Mouse (Mus musculus) heart, postnatal 25 days (tissue): ENCODE measurements around the gene Adcy2. TPM values are rescaled to one million over a fixed set of nuclear protein-coding genes. Genes with fewer than 3 reads are reported as not detected.

Source experiments
- DNase-seq: peaks from one replicate; pipeline ENCODE4 v3.0.0; 2022; ENCODE audit warnings: low spot score
- intact Hi-C: fragments of 180-260 bp; cut with DNase I; formaldehyde crosslinking; loops from one replicate; pipeline ENCODE4 v1.15.1; 2025
- total RNA-seq, 2 experiments: library from RNA; stranded (reverse); gene quantifications; 2 replicates each; pipeline ENCODE4 v1.2.3; 2021

Gene Adcy2
- total RNA-seq, 2 experiments from 2014 or later, result 0.42 to 0.44 TPM

DNA sequence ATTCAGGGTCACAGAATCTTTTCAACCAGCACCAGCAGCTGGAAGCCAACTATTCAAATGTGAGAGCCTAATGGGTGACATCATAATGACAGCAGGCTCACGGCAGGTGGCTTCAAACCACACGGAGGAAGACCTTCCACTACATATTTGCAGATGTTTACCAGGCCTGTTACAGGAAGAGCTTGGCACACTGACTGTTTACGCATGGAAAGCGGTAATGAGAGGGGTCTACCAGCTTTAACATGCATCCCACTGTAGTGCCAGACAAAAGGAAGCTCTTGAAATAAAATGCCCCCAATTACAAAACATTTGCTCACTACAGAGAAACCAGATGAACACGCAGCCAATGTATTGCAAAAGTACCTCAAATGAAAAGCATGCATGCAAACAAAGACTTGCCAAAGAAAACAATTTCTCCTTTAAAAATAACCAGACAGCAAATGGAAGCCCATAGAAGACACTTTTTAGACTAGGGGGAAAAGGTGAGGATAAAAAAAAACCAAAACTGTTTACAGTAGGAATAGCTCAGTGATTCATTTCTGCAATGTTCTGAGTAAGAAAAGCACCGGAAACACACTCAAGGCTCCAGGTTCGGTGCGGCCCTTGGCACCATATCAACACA, 163.8 kb downstream of the Adcy2 start:
- intact Hi-C loops, result no loop called here
- no peak for DNase-seq

- no peak for DNase-seq
- intact Hi-C loops, result no loop called here
These were observed 167.2 kb downstream of the Adcy2 start for GRCm38 (mm10) chr13:68832141-68832540.

DNA sequence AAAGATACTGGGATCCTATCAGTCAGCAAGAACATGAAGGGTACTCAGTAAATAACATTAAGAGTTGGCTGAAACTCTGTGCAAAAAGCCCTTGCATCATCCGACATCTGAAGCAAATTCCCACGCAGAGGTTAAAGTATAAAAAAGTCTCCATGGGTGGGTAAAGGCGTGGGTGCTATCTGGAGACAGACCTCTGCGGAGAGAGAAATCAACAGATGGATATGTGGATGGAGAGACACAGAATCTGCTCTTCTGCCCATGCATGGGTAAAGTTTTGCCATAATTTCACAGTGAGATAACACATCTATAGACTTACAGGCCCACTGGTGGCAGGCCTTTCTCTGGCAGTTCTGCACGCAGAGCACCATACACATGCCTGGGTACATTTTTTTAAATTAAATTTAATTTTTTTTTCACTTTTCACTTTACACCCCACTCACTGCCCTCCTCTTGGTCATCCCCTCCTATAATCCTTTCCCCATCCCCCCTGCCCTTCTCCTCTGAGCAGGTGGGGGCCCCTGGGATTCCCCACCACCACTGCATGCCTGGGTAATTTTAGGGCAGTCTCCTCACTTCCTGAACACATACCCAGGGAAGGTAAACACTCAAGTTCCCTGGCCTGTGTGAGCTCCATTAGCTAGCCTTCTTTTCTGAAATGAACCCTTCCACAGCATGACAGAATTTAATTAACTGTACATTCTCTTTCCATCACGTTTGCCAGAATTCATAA, 169.1 kb downstream of the Adcy2 start:
- intact Hi-C loops, result no loop called here
- no peak for DNase-seq

- no peak for DNase-seq
These were observed 170.9 kb downstream of the Adcy2 start for GRCm38 (mm10) chr13:68828441-68828840.

GRCm38 (mm10) chr13:68826461-68826860, 172.9 kb downstream of the Adcy2 start:
- intact Hi-C loops, result no loop called here
- DNase-seq, result no peak

More at GRCm38 (mm10) chr13:68828441-68828840, 170.9 kb downstream of the Adcy2 start:
- intact Hi-C loops, result no loop called here

DNA sequence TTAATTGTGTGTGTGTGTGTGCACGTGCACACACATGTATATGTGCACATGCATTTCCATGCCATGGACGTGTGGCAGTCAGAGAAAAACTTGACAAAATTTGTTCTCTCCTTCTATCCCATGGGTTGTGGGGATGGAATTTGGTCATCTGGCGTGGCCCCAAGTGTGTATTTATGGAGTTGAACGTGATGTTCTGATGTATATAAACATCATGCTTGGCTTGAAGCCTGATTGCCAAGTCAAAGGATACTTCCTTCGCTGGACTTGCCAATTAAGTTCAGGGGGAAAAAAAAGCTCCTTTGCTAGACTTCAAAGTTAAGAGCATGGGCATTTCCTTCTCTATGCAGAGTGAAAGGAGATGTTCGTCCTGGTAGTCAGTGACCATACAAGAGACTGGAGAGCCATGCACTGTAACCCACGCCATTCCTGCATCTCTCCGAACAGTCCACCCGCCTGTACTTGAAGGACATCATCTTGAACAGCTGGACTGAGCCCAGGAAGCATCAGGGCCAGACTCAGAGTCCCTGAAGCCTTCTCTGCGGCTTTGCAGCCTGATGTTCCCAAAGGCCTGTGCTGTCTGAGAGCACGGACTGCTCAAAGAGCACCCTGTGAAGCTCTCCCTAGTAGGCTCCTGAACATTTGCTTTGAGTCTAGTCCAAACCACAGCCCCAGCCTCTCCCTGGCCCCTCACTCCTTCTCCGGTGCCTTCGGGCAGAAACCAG, 178.3 kb downstream of the Adcy2 start:
- no peak for DNase-seq
- intact Hi-C loops, result no loop called here

- DNase-seq, result no peak
- intact Hi-C loops, result no loop called here
These were observed 183.4 kb downstream of the Adcy2 start for GRCm38 (mm10) chr13:68815704-68816477.

GRCm38 (mm10) chr13:68811185-68811584, 188.2 kb downstream of the Adcy2 start:
- DNase-seq, result no peak
- intact Hi-C loops, result no loop called here

DNA sequence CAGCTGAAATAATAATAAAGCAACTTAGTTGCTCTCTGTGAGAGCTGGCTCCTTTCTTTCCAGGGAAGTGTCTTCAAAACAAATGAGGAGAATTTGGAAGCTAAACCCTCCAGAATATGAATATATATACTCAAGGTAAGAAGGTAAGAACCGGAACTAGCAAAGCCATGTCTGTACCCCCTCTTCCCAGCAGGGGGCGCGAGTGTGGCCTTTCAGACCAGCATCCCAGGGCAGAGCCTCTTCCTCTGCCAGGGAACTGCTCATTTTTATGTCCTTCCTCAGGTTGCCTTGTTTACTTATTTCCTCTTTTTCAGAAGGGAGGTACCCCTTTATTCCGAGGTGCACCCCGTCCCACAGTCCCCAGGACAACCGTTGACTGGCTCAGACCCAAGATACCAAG, 199.6 kb downstream of the Adcy2 start:
- intact Hi-C loops, result no loop called here
- DNase-seq, result no peak

GRCm38 (mm10) chr13:68793286-68793685, 206.1 kb downstream of the Adcy2 start:
- intact Hi-C loops, result no loop called here
- no peak for DNase-seq

GRCm38 (mm10) chr13:68787286-68788061, 211.9 kb downstream of the Adcy2 start:
- intact Hi-C loops, result no loop called here
- no peak for DNase-seq

DNA sequence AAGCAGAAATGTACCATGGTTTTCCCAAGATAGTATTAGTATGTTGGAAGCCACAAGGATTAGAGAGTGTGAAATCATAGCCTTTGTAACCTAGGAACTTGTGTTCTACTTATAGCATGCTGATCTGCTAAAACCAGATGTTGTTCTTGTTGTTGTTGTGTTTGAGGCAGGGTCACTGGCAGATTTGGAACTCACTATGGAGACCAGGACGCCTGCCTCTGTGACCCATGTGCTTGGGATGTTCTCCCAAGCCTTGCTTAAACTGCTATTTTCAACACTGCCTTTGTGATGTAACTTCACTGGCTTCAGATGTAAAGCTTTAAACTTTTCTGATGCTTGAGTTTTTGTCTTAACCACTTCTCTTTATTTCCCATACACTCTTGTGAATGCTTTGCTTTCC, 216.2 kb downstream of the Adcy2 start:
- DNase-seq, result no peak
- intact Hi-C loops, result no loop called here

GRCm38 (mm10) chr13:68778011-68778672, 221.2 kb downstream of the Adcy2 start:
- intact Hi-C loops, result no loop called here
- DNase-seq, result no peak

GRCm38 (mm10) chr13:68773599-68774211, 225.6 kb downstream of the Adcy2 start:
- DNase-seq, result no peak
- intact Hi-C loops, result no loop called here

DNA sequence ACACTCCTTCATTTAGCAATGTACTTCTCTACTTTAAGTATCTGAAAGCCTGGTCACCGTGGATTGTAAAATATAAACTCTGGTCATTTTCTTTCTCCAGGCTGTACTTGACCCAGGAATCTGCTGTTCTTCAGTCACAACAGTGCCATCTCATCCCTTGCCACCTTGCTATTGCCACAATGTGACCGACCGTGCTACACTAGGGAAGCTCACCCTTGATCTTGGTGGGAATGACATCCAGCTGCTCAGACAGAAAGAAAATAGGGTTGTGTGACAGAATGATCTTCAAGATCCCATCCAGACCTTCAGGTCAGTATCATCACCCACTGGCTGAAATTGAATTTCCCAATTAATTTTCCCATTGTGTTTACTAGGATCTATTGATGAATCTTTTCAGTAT, 230.8 kb downstream of the Adcy2 start:
- no peak for DNase-seq
- intact Hi-C loops, result no loop called here

DNA sequence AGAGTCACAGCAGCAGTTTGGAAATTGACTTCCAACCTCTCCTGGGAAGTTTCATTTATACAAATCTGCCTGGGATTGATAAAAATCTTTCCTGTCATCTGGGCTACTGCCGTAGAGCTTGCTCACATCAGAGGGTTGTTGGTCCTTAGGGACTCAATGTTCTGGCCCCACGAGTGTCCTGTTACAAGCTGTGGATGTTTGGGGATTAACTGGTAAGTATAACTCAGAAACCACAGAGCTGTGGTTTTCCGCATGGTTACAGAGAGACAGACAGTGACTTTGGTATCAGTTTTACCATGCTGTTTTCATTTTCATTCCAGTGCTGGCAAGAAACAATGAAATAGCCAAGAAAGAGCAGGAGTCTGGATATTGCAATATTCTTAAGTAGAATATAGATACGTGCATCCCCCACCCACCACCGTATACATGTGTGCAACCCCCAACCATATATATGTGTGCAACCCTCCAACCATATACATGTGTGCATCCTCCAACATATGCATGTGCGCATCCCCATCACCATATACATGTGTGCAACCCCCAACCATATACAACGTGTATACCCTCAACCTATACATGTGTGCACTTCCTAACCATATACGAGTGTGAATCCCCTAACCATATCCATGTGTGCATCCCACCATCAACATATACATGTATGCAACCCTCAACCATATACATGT, 233.3 kb downstream of the Adcy2 start:
- no peak for DNase-seq
- intact Hi-C loops, result no loop called here

DNA sequence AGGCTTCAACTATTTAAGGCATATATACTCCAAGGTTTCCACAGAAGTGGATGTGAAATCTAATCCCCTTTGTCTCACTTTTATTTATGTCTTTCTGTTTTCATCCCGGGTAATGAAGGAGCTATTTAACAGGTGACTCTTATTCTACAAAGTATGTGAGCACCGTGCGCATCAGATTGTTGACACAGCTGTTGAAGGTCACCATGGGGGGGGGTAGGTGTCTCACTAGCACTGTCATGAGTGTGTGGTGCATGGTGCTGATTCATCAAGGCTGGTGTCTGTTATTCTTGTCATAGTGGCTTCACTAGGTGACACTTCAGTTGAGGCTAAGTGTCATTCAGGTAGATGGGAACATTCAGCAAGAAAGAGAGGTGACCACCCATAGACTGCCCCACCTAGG, 234.7 kb downstream of the Adcy2 start:
- no peak for DNase-seq
- intact Hi-C loops, result no loop called here

- no peak for DNase-seq
- intact Hi-C loops, result no loop called here
These were observed 249.5 kb downstream of the Adcy2 start for GRCm38 (mm10) chr13:68749801-68750200.
